Mouse (Mus musculus) left cerebral cortex, adult 8-10 months (tissue): ENCODE measurements around the gene Sppl3. TPM values are rescaled to one million over a fixed set of nuclear protein-coding genes. Genes with fewer than 3 reads are reported as not detected.

Experiments used
- total RNA-seq, 4 experiments: library from RNA; stranded (reverse); gene quantifications; 2 replicates each; pipeline ENCODE4 v1.2.4; 2022

Gene Sppl3
- total RNA-seq, 4 experiments from 2014 or later: 83.7 to 90.3 (median 85.0) TPM

Other genes starting within 250 kb of the Sppl3 start
- 10 to 100 TPM; 39.5 to 52.2 (median 45.9) TPM for gene Ankrd13a, start 236.5 kb upstream of the Sppl3 start, total RNA-seq
- 10 to 100 TPM; 50.4 to 53.8 (median 52.0) TPM for gene Git2, start 235.6 kb upstream of the Sppl3 start, total RNA-seq
- 100 to 1,000 TPM; 142 to 159 (median 153) TPM for gene 1500011B03Rik, start 187.7 kb upstream of the Sppl3 start, total RNA-seq
- not detected for gene 4930519G04Rik, start 157.5 kb upstream of the Sppl3 start, total RNA-seq
- gene Gm9936, start 152.5 kb upstream of the Sppl3 start, total RNA-seq: 1 to 10 TPM in 1 of 4 experiments, under 1 TPM in 3; 0.57 to 1.1 (median 0.83) TPM
- 1 to 10 TPM; 2.3 to 6.1 (median 3.9) TPM for gene Oasl2, start 114.2 kb upstream of the Sppl3 start, total RNA-seq
- under 1 TPM in 2 of 4 experiments, not detected in 2; 0.35 to 0.68 TPM for gene Oasl1, start 87.9 kb upstream of the Sppl3 start, total RNA-seq
- 100 to 1,000 TPM; 192 to 228 (median 217) TPM for gene 2210016L21Rik, start 69.0 kb upstream of the Sppl3 start, total RNA-seq
- not detected for gene Hnf1a, start 40.0 kb upstream of the Sppl3 start, total RNA-seq
- gene Gm10401, start 87.2 kb downstream of the Sppl3 start, total RNA-seq: not detected
- 1 to 10 TPM; 7.8 to 9.2 (median 8.9) TPM for gene Acads, start 108.2 kb downstream of the Sppl3 start, total RNA-seq
- gene Unc119b, start 123.8 kb downstream of the Sppl3 start, total RNA-seq: 10 to 100 TPM; 21.2 to 26.9 (median 24.2) TPM
- 10 to 100 TPM; 66.1 to 84.8 (median 72.3) TPM for gene Mlec, start 147.0 kb downstream of the Sppl3 start, total RNA-seq
- 100 to 1,000 TPM; 228 to 252 (median 243) TPM for gene Cabp1, start 183.2 kb downstream of the Sppl3 start, total RNA-seq
- gene Pop5, start 224.7 kb downstream of the Sppl3 start, total RNA-seq: 10 to 100 TPM; 72.0 to 91.4 (median 77.3) TPM